Mouse (Mus musculus): ENCODE results near the gene Ift52.

GRCm38 (mm10) chr2:163062119-163062508 lies 45.0 kb downstream of the Ift52 start:
- peak; percentile 78; the same call in 1 of the 2 replicates for TF ChIP-seq EP300 (IDR thresholded peaks at IDR 0.05; ENCODE audit: insufficient read depth, low read depth, low read length)
- TF ChIP-seq CTCF (IDR thresholded peaks at IDR 0.05; ENCODE audit: low read depth, low read length): no peak

All from ES-Bruce4 (cell line).